Mouse (Mus musculus) C2C12 (cell line): ENCODE measurements around the gene 6430548M08Rik. TPM values are rescaled to one million over a fixed set of nuclear protein-coding genes. Genes with fewer than 3 reads are reported as not detected.

Experiments used
- H3K27me3 ChIP-seq: one replicate; pipeline ENCODE4 v1.6.1; 2011; ENCODE audit not compliant: control insufficient read depth, insufficient read depth, insufficient read length
- H3K36me3 ChIP-seq: one replicate; pipeline ENCODE4 v1.6.1; 2011; ENCODE audit not compliant: control insufficient read depth, insufficient read depth
- H3K4me3 ChIP-seq: one replicate; pipeline ENCODE4 v1.5.1; 2011; ENCODE audit warnings: mild to moderate bottlenecking, control low read depth; ENCODE audit not compliant: poor library complexity, insufficient read depth, severe bottlenecking
- H3K79me2 ChIP-seq: one replicate; pipeline ENCODE4 v1.6.1; 2011; ENCODE audit not compliant: control insufficient read depth, insufficient read depth
- H3K79me3 ChIP-seq: one replicate; pipeline ENCODE4 v1.6.1; 2011; ENCODE audit warnings: low read depth, control low read depth
- H3ac ChIP-seq: one replicate; pipeline ENCODE3; 2011; ENCODE audit warnings: low read depth; ENCODE audit not compliant: control insufficient read depth, insufficient read length
- CEBPB ChIP-seq: IDR thresholded peaks from one replicate; pipeline ENCODE4 v1.6.1; 2011; ENCODE audit warnings: low read depth, mild to moderate bottlenecking, control low read depth, moderate library complexity
- CTCF ChIP-seq: IDR thresholded peaks from one replicate; pipeline ENCODE4 v1.5.1; 2011; ENCODE audit not compliant: control insufficient read depth, insufficient read depth, insufficient read length
- FOSL1 ChIP-seq: IDR thresholded peaks from one replicate; pipeline ENCODE4 v1.8.0; 2011; ENCODE audit warnings: mild to moderate bottlenecking, low read length; ENCODE audit not compliant: poor library complexity, insufficient read depth, severe bottlenecking
- MAX ChIP-seq: IDR thresholded peaks from one replicate; pipeline ENCODE4 v1.6.1; 2011; ENCODE audit warnings: mild to moderate bottlenecking, control low read depth
- MYOD1 ChIP-seq: IDR thresholded peaks from one replicate; pipeline ENCODE4 v1.6.1; 2011; ENCODE audit warnings: low read depth; ENCODE audit not compliant: control insufficient read depth, insufficient read length
- MYOG ChIP-seq: IDR thresholded peaks from one replicate; pipeline ENCODE4 v1.6.1; 2011; ENCODE audit not compliant: control insufficient read depth, insufficient read length; ENCODE audit errors: extremely low read depth
- USF1 ChIP-seq: IDR thresholded peaks from one replicate; pipeline ENCODE4 v1.6.1; 2011; ENCODE audit warnings: low read depth, mild to moderate bottlenecking, control low read depth, moderate library complexity
- polyA plus RNA-seq: library from polyadenylated mRNA; unstranded; fragments of >200 nt; fragmentation: generic; extraction: Trizol; gene quantifications from one replicate; pipeline ENCODE4 v1.2.1, GENCODE M21; 2012; ENCODE audit warnings: missing spikeins

The 6430548M08Rik gene
- polyA plus RNA-seq, 1 experiment: 3.5 TPM

DNA sequence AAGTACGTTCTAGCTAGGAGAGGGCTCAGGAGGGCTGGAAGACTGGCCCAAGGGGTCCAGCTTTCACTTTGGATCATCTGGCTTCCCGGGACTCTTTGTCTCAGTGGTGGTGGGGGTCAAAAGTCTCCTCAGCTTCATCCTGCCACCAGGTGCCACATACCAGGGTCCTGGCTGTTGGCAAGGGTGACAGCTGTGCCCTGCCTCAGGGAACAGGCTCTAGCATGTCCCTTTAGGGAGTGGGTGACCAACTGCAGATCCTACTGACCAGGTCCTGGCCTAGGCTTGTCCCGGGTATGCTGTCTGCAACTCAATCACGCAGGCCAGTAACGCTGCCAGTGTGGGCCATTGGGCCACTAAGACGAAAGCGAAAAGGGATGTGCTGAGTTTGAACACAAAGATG, 98.6 kb downstream of the 6430548M08Rik start:
- Histone ChIP-seq H3K79me3 (no peaks in the 10 kb centered on the region), H3K79me2 (no peaks in the 10 kb centered on the region), H3K4me3 (no peak overlapping the region), H3K27me3 (no peaks in the 10 kb centered on the region), H3ac (no peak overlapping the region), H3K36me3 (no peaks in the 10 kb centered on the region)
- no peak for TF ChIP-seq CEBPB
- TF ChIP-seq FOSL1: no peak
- TF ChIP-seq MAX: no peak
- TF ChIP-seq USF1: no peak
- TF ChIP-seq CTCF: no peak
- TF ChIP-seq MYOD1: no peak
- TF ChIP-seq MYOG: no peak

DNA sequence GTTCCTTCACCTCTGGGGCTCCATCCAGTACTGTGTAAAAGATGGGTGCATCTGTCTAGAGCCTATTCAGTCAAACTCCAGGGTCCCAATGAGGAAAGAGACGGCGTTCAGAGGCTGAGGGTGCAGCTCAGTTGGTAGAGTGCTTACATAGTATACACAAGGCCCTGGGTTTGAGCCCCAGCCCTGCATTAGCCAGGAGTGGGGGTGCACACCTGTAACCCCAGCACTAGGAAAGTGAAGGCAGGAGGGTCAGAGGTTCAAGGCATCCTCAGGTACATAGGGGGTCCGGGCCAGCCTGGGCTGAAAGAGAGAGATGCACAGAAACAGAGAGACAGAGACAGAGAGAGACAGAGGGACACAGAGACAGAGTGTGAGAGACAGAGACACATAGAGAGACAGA, 99.3 kb downstream of the 6430548M08Rik start:
- H3K79me2 ChIP-seq: no peaks in the 10 kb centered on the region
- no peaks in the 10 kb centered on the region for H3K36me3 ChIP-seq
- no peak overlapping the region for H3ac ChIP-seq
- H3K79me3 ChIP-seq: no peaks in the 10 kb centered on the region
- TF ChIP-seq MYOD1: no peak
- no peak for TF ChIP-seq MYOG
- TF ChIP-seq MAX: no peak
- no peak overlapping the region for H3K4me3 ChIP-seq
- H3K27me3 ChIP-seq: no peaks in the 10 kb centered on the region

DNA sequence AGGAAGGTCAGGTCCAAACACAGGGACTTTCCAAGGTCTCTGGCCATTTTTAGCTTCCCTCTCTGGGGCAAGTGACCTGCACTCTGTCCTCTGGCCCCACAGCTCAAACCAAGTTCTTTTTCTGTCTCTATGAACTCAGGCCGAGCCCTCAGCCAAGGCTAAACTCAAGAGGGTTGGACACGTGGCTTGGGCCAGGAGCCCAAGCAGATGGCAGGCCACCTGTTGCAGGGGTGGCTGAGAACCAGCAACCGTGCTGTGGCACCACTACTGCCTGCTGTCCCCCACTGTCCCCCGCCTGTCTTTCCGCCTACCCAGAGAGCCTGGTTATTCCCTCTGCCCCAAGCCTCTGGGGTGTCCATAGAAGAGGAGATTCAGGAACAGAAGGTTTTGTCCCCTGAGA, 100.0 kb downstream of the 6430548M08Rik start:
- no peaks in the 10 kb centered on the region for H3K36me3 ChIP-seq
- H3K79me3 ChIP-seq: no peaks in the 10 kb centered on the region
- H3K27me3 ChIP-seq: no peaks in the 10 kb centered on the region
- H3K79me2 ChIP-seq: no peaks in the 10 kb centered on the region
- TF ChIP-seq CEBPB: no peak
- no peak for TF ChIP-seq USF1
- TF ChIP-seq MYOD1: no peak
- no peak for TF ChIP-seq FOSL1
- no peak overlapping the region for H3K4me3 ChIP-seq
- no peak overlapping the region for H3ac ChIP-seq

Other genes with a start within 250 kb of the 6430548M08Rik start
- 101 TPM for gene Usp10, start 203.8 kb upstream of the 6430548M08Rik start, polyA plus RNA-seq
- gene Gm20388, start 203.3 kb upstream of the 6430548M08Rik start, polyA plus RNA-seq: 15.0 TPM
- 0.13 TPM for gene Crispld2, start 121.7 kb upstream of the 6430548M08Rik start, polyA plus RNA-seq
- 32.4 TPM for gene Zdhhc7, start 12.7 kb upstream of the 6430548M08Rik start, polyA plus RNA-seq
- not detected for gene Fam92b, start 63.3 kb downstream of the 6430548M08Rik start, polyA plus RNA-seq
- 15.6 TPM for gene Gse1, start 114.3 kb downstream of the 6430548M08Rik start, polyA plus RNA-seq